Mouse (Mus musculus) lung, adult 2 months (tissue): ENCODE data around the gene Vps11.
"Not testable (repeated sequence)": the region's sequence is repeated elsewhere in the genome, so short reads cannot be mapped to it uniquely, and the experiment has no call there.

Source experiments
- CTCF ChIP-seq: fragments of 200-500 bp; IDR thresholded peaks from 2 replicates; pipeline ENCODE4 v1.5.1; 2011; ENCODE audit warnings: mild to moderate bottlenecking, low read length, control low read depth; ENCODE audit not compliant: insufficient read depth
- POLR2A ChIP-seq: fragments of 200-500 bp; IDR thresholded peaks from 2 replicates; pipeline ENCODE4 v1.6.1; 2011; ENCODE audit warnings: low read depth, mild to moderate bottlenecking, control low read depth, low read length, borderline replicate concordance; ENCODE audit errors: extremely low read depth

GRCm38 (mm10) chr9:44323656-44324055 is 37.8 kb downstream of the Vps11 start:
- TF ChIP-seq CTCF, POLR2A: not testable (repeated sequence)
